Mouse (Mus musculus): ENCODE results near the gene Mfap3l. TPM values are rescaled to one million over a fixed set of nuclear protein-coding genes. Genes with fewer than 3 reads are reported as not detected.

Mfap3l gene
- polyA plus RNA-seq, 2 experiments: 0.24 to 0.30 TPM

GRCm38 (mm10) chr8:60678590-60678989, 46.0 kb downstream of the Mfap3l start:
- WGBS (ENCODE audit: insufficient replicate concordance): 67% methylated on average over 6 of the region's 6 CpGs
- DNase-seq (ENCODE audit: low read depth in 3 of 3, low spot score in 3 of 3) (no peak), ATAC-seq (ENCODE audit: insufficient read depth) (no peak)
- H3K36me3 ChIP-seq (replicated peaks; ENCODE audit: control insufficient read depth, insufficient read depth, low read depth): no peaks in the 10 kb centered on the region
- no peak overlapping the region for H3K4me2 ChIP-seq (ENCODE audit: low read depth)
- no peak overlapping the region for H3K9ac ChIP-seq (replicated peaks)
- no peaks in the 10 kb centered on the region for H3K4me1 ChIP-seq (replicated peaks; ENCODE audit: control insufficient read depth in 2 of 2, insufficient read depth in 2 of 2, low read length in 1 of 2)
- H3K4me3 ChIP-seq (ENCODE audit: insufficient read depth in 1 of 2, low read depth in 2 of 2, low read length in 2 of 2): no peak overlapping the region
- H3K27me3 ChIP-seq (ENCODE audit: control insufficient read depth, insufficient read depth, low read length): no peaks in the 10 kb centered on the region
- no peaks in the 10 kb centered on the region for H3K9me3 ChIP-seq (ENCODE audit: control insufficient read depth, low read length)
- no peak overlapping the region for H3K27ac ChIP-seq
- TF ChIP-seq CTCF (IDR thresholded peaks at IDR 0.05; ENCODE audit: low read depth) (no peak), EP300 (IDR thresholded peaks at IDR 0.05; ENCODE audit: low read depth) (no peak)

- TF ChIP-seq CTCF (IDR thresholded peaks at IDR 0.05; ENCODE audit: low read depth) (no peak), EP300 (IDR thresholded peaks at IDR 0.05; ENCODE audit: low read depth) (no peak)
- ATAC-seq (ENCODE audit: insufficient read depth) (no peak), DNase-seq (ENCODE audit: low read depth in 3 of 3, low spot score in 3 of 3) (no peak)
- Histone ChIP-seq H3K4me2 (ENCODE audit: low read depth) (no peak overlapping the region), H3K4me1 (replicated peaks; ENCODE audit: control insufficient read depth in 2 of 2, insufficient read depth in 2 of 2, low read length in 1 of 2) (no peaks in the 10 kb centered on the region), H3K27ac (no peak overlapping the region), H3K4me3 (ENCODE audit: insufficient read depth in 1 of 2, low read depth in 2 of 2, low read length in 2 of 2) (no peak overlapping the region), H3K9ac (replicated peaks) (no peak overlapping the region), H3K36me3 (replicated peaks; ENCODE audit: control insufficient read depth, insufficient read depth, low read depth) (no peaks in the 10 kb centered on the region), H3K9me3 (ENCODE audit: control insufficient read depth, low read length) (no peaks in the 10 kb centered on the region), H3K27me3 (ENCODE audit: control insufficient read depth, insufficient read depth, low read length) (no peaks in the 10 kb centered on the region)
- 67% methylated on average over 4 of the region's 4 CpGs for WGBS (ENCODE audit: insufficient replicate concordance)
Observed at GRCm38 (mm10) chr8:60681811-60682210, 49.2 kb downstream of the Mfap3l start.

GRCm38 (mm10) chr8:60682340-60682739, 49.7 kb downstream of the Mfap3l start:
- Histone ChIP-seq H3K36me3 (replicated peaks; ENCODE audit: control insufficient read depth, insufficient read depth, low read depth) (no peaks in the 10 kb centered on the region), H3K27me3 (ENCODE audit: control insufficient read depth, insufficient read depth, low read length) (no peaks in the 10 kb centered on the region), H3K4me1 (replicated peaks; ENCODE audit: control insufficient read depth in 2 of 2, insufficient read depth in 2 of 2, low read length in 1 of 2) (no peaks in the 10 kb centered on the region), H3K4me2 (ENCODE audit: low read depth) (no peak overlapping the region), H3K4me3 (ENCODE audit: insufficient read depth in 1 of 2, low read depth in 2 of 2, low read length in 2 of 2) (no peak overlapping the region), H3K9me3 (ENCODE audit: control insufficient read depth, low read length) (no peaks in the 10 kb centered on the region), H3K9ac (replicated peaks) (no peak overlapping the region), H3K27ac (no peak overlapping the region)
- TF ChIP-seq CTCF (IDR thresholded peaks at IDR 0.05; ENCODE audit: low read depth): no peak
- TF ChIP-seq EP300 (IDR thresholded peaks at IDR 0.05; ENCODE audit: low read depth): no peak
- 52% methylated on average over 2 of the region's 2 CpGs for WGBS (ENCODE audit: insufficient replicate concordance)
- DNase-seq (ENCODE audit: low read depth in 3 of 3, low spot score in 3 of 3): no peak
- ATAC-seq (ENCODE audit: insufficient read depth): no peak

- no peaks in the 10 kb centered on the region for H3K9me3 ChIP-seq (ENCODE audit: control insufficient read depth, low read length)
- ATAC-seq (ENCODE audit: insufficient read depth) (no peak), DNase-seq (ENCODE audit: low read depth in 3 of 3, low spot score in 3 of 3) (no peak)
- TF ChIP-seq EP300 (IDR thresholded peaks at IDR 0.05; ENCODE audit: low read depth): no peak
- no peak for TF ChIP-seq CTCF (IDR thresholded peaks at IDR 0.05; ENCODE audit: low read depth)
- WGBS (ENCODE audit: insufficient replicate concordance): 73% methylated on average over 8 of the region's 8 CpGs
- no peaks in the 10 kb centered on the region for H3K4me1 ChIP-seq (replicated peaks; ENCODE audit: control insufficient read depth in 2 of 2, insufficient read depth in 2 of 2, low read length in 1 of 2)
- H3K4me3 ChIP-seq (ENCODE audit: insufficient read depth in 1 of 2, low read depth in 2 of 2, low read length in 2 of 2): no peak overlapping the region
- no peak overlapping the region for H3K9ac ChIP-seq (replicated peaks)
- no peak overlapping the region for H3K4me2 ChIP-seq (ENCODE audit: low read depth)
- H3K36me3 ChIP-seq (replicated peaks; ENCODE audit: control insufficient read depth, insufficient read depth, low read depth): no peaks in the 10 kb centered on the region
- no peaks in the 10 kb centered on the region for H3K27me3 ChIP-seq (ENCODE audit: control insufficient read depth, insufficient read depth, low read length)
- H3K27ac ChIP-seq: no peak overlapping the region
Observed at GRCm38 (mm10) chr8:60711516-60712086, 79.0 kb downstream of the Mfap3l start.

- Histone ChIP-seq H3K4me2 (ENCODE audit: low read depth) (no peak overlapping the region), H3K27me3 (ENCODE audit: control insufficient read depth, insufficient read depth, low read length) (no peaks in the 10 kb centered on the region), H3K4me1 (replicated peaks; ENCODE audit: control insufficient read depth in 2 of 2, insufficient read depth in 2 of 2, low read length in 1 of 2) (no peaks in the 10 kb centered on the region), H3K9ac (replicated peaks) (no peak overlapping the region), H3K9me3 (ENCODE audit: control insufficient read depth, low read length) (no peaks in the 10 kb centered on the region), H3K4me3 (ENCODE audit: insufficient read depth in 1 of 2, low read depth in 2 of 2, low read length in 2 of 2) (no peak overlapping the region), H3K36me3 (replicated peaks; ENCODE audit: control insufficient read depth, insufficient read depth, low read depth) (no peaks in the 10 kb centered on the region), H3K27ac (no peak overlapping the region)
- DNase-seq (ENCODE audit: low read depth in 3 of 3, low spot score in 3 of 3) (no peak), ATAC-seq (ENCODE audit: insufficient read depth) (no peak)
- 60% methylated on average over 3 of the region's 3 CpGs for WGBS (ENCODE audit: insufficient replicate concordance)
- no peak for TF ChIP-seq EP300 (IDR thresholded peaks at IDR 0.05; ENCODE audit: low read depth)
- TF ChIP-seq CTCF (IDR thresholded peaks at IDR 0.05; ENCODE audit: low read depth): no peak
Observed at GRCm38 (mm10) chr8:60714724-60715123, 82.1 kb downstream of the Mfap3l start.
